Mouse (Mus musculus) liver, adult 2 months (tissue): ENCODE data around the gene Gm42421.

Experiments used
- CTCF ChIP-seq: fragments of 200-500 bp; IDR thresholded peaks from 2 replicates; pipeline ENCODE4 v1.5.1; 2011; ENCODE audit warnings: low read depth, low read length, control low read depth
- POLR2A ChIP-seq: fragments of 200-500 bp; IDR thresholded peaks from 2 replicates; pipeline ENCODE4 v1.6.1; 2011; ENCODE audit warnings: low read length, control low read depth; ENCODE audit not compliant: insufficient read depth; ENCODE audit errors: extremely low read depth

GRCm38 (mm10) chr5:143924781-143925452 is 3.1 kb upstream of the Gm42421 start:
- TF ChIP-seq CTCF = no peak
- no peak for TF ChIP-seq POLR2A
